Mouse (Mus musculus) limb, embryonic 14.5 days (tissue): Measurements from ENCODE around the gene Krtap9-1. TPM values are rescaled to one million over a fixed set of nuclear protein-coding genes. Genes with fewer than 3 reads are reported as not detected.
"Not testable (repeated sequence)": the region's sequence is repeated elsewhere in the genome, so short reads cannot be mapped to it uniquely, and the experiment has no call there.

Experiments
- ATAC-seq: fragments of 200-750 bp; cut with Nextera tagmentation; 2 replicates; pipeline ENCODE4 v1.8.0; 2017; ENCODE audit warnings: low read depth, moderate number of reproducible peaks, moderate TSS enrichment; ENCODE audit not compliant: low FRiP score
- DNase-seq: peaks from one replicate; pipeline ENCODE4 v3.0.0-alpha.2; 2015; ENCODE audit warnings: low spot score
- H3K27ac ChIP-seq: fragments of 300-500 bp; sonication (generic); replicated peaks from 2 replicates; pipeline ENCODE4 v1.5.1; 2014; ENCODE audit warnings: low read depth, mild to moderate bottlenecking, low read length, moderate library complexity, mixed read lengths
- H3K27me3 ChIP-seq: fragments of 300-500 bp; sonication (generic); 2 replicates; pipeline ENCODE4 v1.6.1; 2014; ENCODE audit warnings: low read length, mixed read lengths; ENCODE audit not compliant: control insufficient read depth, insufficient read depth
- H3K36me3 ChIP-seq: fragments of 300-500 bp; sonication (generic); 2 replicates; pipeline ENCODE4 v1.6.1; 2014; ENCODE audit warnings: mild to moderate bottlenecking, low read length, moderate library complexity, mixed read lengths; ENCODE audit not compliant: control insufficient read depth, insufficient read depth
- H3K4me1 ChIP-seq: fragments of 300-500 bp; sonication (generic); 2 replicates; pipeline ENCODE4 v1.6.1; 2014; ENCODE audit warnings: antibody characterized with exemption, low read length, mixed read lengths; ENCODE audit not compliant: control insufficient read depth, insufficient read depth
- H3K4me2 ChIP-seq: fragments of 300-500 bp; sonication (generic); replicated peaks from 2 replicates; pipeline ENCODE4 v1.6.1; 2014; ENCODE audit warnings: low read depth, mild to moderate bottlenecking, low read length, moderate library complexity; ENCODE audit not compliant: severe bottlenecking
- H3K4me3 ChIP-seq: fragments of 300-500 bp; sonication (generic); replicated peaks from 2 replicates; pipeline ENCODE4 v1.5.1; 2014; ENCODE audit warnings: low read length
- H3K9ac ChIP-seq: fragments of 300-500 bp; sonication (generic); 2 replicates; pipeline ENCODE4 v1.6.1; 2014; ENCODE audit warnings: mild to moderate bottlenecking, low read depth, low read length, moderate library complexity; ENCODE audit not compliant: severe bottlenecking
- H3K9me3 ChIP-seq: fragments of 300-500 bp; sonication (generic); 2 replicates; pipeline ENCODE4 v1.6.1; 2016; ENCODE audit warnings: low read length; ENCODE audit not compliant: control insufficient read depth
- POLR2A ChIP-seq: fragments of 200-500 bp; IDR thresholded peaks from 2 replicates; pipeline ENCODE4 v1.8.0; 2012; ENCODE audit warnings: inconsistent platforms, mild to moderate bottlenecking, moderate library complexity, borderline replicate concordance; ENCODE audit not compliant: insufficient read depth, insufficient read length; ENCODE audit errors: extremely low read depth
- WGBS: fragments of 180-500 bp; shearing (Covaris S2); extraction: QIAGEN DNeasy Blood & Tissue Kit; methylation state at CpG from one replicate; pipeline ENCODE4 v1.1.7; 2014; 5-methylcytosine and 5-hydroxymethylcytosine counted together
- polyA plus RNA-seq, 2 experiments: library from polyadenylated mRNA; depleted of rRNA in 1 of 2; stranded (reverse) in 1 of 2; unstranded in 1 of 2; fragments of >200 nt; fragmentation: Nextera tagmentation in 1 of 2; extraction: Ambion mirVana in 1 of 2; gene quantifications; 2 replicates each; pipeline versions ENCODE4 v1.2.1 to v1.2.3; 2012 to 2014

The Krtap9-1 gene
- polyA plus RNA-seq (2012; rRNA removed) (not detected in 2 replicates), polyA plus RNA-seq (2014; fragmentation: Nextera tagmentation; extraction: Ambion mirVana) (not detected in 2 replicates)

GRCm38 (mm10) chr11:99873089-99873488, at the start of gene Krtap9-1:
Gene Krtap9-1 (plus strand): TSS chr11:99873389.
- not testable (repeated sequence) for H3K36me3 ChIP-seq, H3K4me3 ChIP-seq, H3K27me3 ChIP-seq, H3K9ac ChIP-seq, H3K27ac ChIP-seq, H3K4me1 ChIP-seq, DNase-seq, ATAC-seq, H3K4me2 ChIP-seq, H3K9me3 ChIP-seq
- 64% methylated on average over 1 of the region's 1 CpGs for WGBS

- 75% methylated on average over 1 of the region's 1 CpGs for WGBS
- DNase-seq (no peak), ATAC-seq (no peak)
- Histone ChIP-seq H3K9ac (no peak within 1 kb of the TSS), H3K27ac (no peak within 1 kb of the TSS), H3K4me3 (no peak within 1 kb of the TSS), H3K4me1 (no peaks in the 10 kb centered on the region), H3K27me3 (no peaks in the 10 kb centered on the region), H3K9me3 (no peaks in the 10 kb centered on the region), H3K4me2 (no peak within 1 kb of the TSS), H3K36me3 (no peaks in the 10 kb centered on the region)
- no peak for TF ChIP-seq POLR2A
Observed at GRCm38 (mm10) chr11:99837966-99838365, 35.2 kb upstream of the Krtap9-1 start, which contains the start of gene 2300003K06Rik. Gene 2300003K06Rik (minus strand): TSS chr11:99838066.

- TF ChIP-seq POLR2A: no peak
- Histone ChIP-seq H3K4me1 (no peaks in the 10 kb centered on the region), H3K27ac (no peak overlapping the region), H3K36me3 (no peaks in the 10 kb centered on the region), H3K4me3 (no peak overlapping the region), H3K4me2 (no peak overlapping the region), H3K27me3 (no peaks in the 10 kb centered on the region), H3K9ac (no peak overlapping the region), H3K9me3 (no peaks in the 10 kb centered on the region)
- DNase-seq (no peak), ATAC-seq (no peak)
- WGBS: 39% methylated on average over 1 of the region's 1 CpGs
Observed at GRCm38 (mm10) chr11:99842185-99842584, 31.0 kb upstream of the Krtap9-1 start.

- Histone ChIP-seq H3K4me2 (no peak overlapping the region), H3K9ac (no peak overlapping the region), H3K27ac (no peak overlapping the region), H3K9me3 (no peaks in the 10 kb centered on the region), H3K4me3 (no peak overlapping the region), H3K27me3 (no peaks in the 10 kb centered on the region), H3K4me1 (no peaks in the 10 kb centered on the region), H3K36me3 (no peaks in the 10 kb centered on the region)
- DNase-seq: no peak
- WGBS: 86% methylated on average over 2 of the region's 2 CpGs
- no peak for TF ChIP-seq POLR2A
- no peak for ATAC-seq
Observed at GRCm38 (mm10) chr11:99846746-99847145, 26.4 kb upstream of the Krtap9-1 start.

GRCm38 (mm10) chr11:99851508-99851907, 21.7 kb upstream of the Krtap9-1 start, which contains the start of gene Krtap4-16:
Gene Krtap4-16 (minus strand): TSS chr11:99851608.
- ATAC-seq (no peak), DNase-seq (no peak)
- TF ChIP-seq POLR2A: no peak
- H3K4me1 ChIP-seq: no peaks in the 10 kb centered on the region
- H3K9me3 ChIP-seq: no peaks in the 10 kb centered on the region
- H3K4me3 ChIP-seq: no peak within 1 kb of the TSS
- no peaks in the 10 kb centered on the region for H3K36me3 ChIP-seq
- H3K4me2 ChIP-seq: no peak within 1 kb of the TSS
- no peak within 1 kb of the TSS for H3K27ac ChIP-seq
- H3K9ac ChIP-seq: no peak within 1 kb of the TSS
- no peaks in the 10 kb centered on the region for H3K27me3 ChIP-seq

- no peaks in the 10 kb centered on the region for H3K36me3 ChIP-seq
- DNase-seq (peak; percentile 5), ATAC-seq (no peak)
- H3K4me1 ChIP-seq: no peaks in the 10 kb centered on the region
- H3K4me2 ChIP-seq: no peak overlapping the region
- no peak overlapping the region for H3K9ac ChIP-seq
- no peak overlapping the region for H3K27ac ChIP-seq
- no peaks in the 10 kb centered on the region for H3K9me3 ChIP-seq
- no peak overlapping the region for H3K4me3 ChIP-seq
- TF ChIP-seq POLR2A: no peak
- H3K27me3 ChIP-seq: no peaks in the 10 kb centered on the region
- 54% methylated on average over 3 of the region's 3 CpGs for WGBS
Observed at GRCm38 (mm10) chr11:99854121-99854520, 19.1 kb upstream of the Krtap9-1 start.
